Comparison of ENCODE assay signal across 8 mouse cellular contexts in the genomic region with DNA sequence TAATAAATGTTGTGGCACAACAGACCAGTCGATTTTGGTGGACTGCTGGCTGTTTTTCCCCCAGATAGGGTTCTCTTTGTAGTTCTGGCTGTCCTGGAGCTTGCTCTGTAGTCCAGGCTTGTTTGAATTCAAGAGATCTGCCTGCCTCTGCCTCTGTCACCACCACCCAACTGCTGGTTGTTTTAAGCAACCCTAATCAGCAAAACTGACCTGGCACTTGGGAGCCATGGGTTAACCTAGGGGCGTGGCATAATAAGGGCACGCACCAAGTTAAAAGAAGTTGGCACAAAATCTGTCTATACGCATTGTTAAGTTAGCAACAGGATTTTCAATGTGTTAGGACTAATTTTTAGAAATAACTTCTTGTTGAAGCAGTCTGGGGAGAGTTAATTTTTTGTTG. TPM values are rescaled to one million over a fixed set of nuclear protein-coding genes. Genes with fewer than 3 reads are reported as not detected.
DNase-seq lines count a peak whose midpoint lies in the region; ATAC-seq and TF ChIP-seq lines count a peak whose summit lies in the region.

No protein-coding gene starts in this region.

- no peak for TF ChIP-seq CTCF in spleen, adult 2 months (IDR thresholded peaks at IDR 0.05; ENCODE audit: extremely low read depth, insufficient read depth, insufficient read length, insufficient replicate concordance)
- TF ChIP-seq CTCF in stomach, postnatal 0 days (IDR thresholded peaks at IDR 0.05; ENCODE audit: low read depth), result no peak

- H3K4me2 ChIP-seq in stomach, postnatal 0 days (replicated peaks; ENCODE audit: low read depth), result peak overlapping the region; percentile 64

- H3K4me1 ChIP-seq in spleen, adult 2 months (ENCODE audit: control insufficient read depth, insufficient read depth, insufficient read length), result peaks cover 4% of the 10 kb centered on the region; the same call in 1 of the 2 replicates
- H3K4me1 ChIP-seq in stomach, postnatal 0 days (replicated peaks; ENCODE audit: control insufficient read depth, insufficient read depth), result no peaks in the 10 kb centered on the region

- no peak for ATAC-seq in CD4-positive, CD25-positive, alpha-beta regulatory T cell, adult 4 months
- no peak for ATAC-seq in stomach, postnatal 0 days (ENCODE audit: low FRiP score, low TSS enrichment)

- no peak for TF ChIP-seq EP300 in stomach, postnatal 0 days (optimal IDR thresholded peaks at IDR 0.05)

- peak; percentile 18 for DNase-seq in CD4-positive, CD25-positive, alpha-beta regulatory T cell, adult 2 months (ENCODE audit: low read depth, low spot score)
- DNase-seq in spleen, adult 2 months (ENCODE audit: low read depth in 1 of 2, low spot score in 2 of 2), result no peak
- no peak for DNase-seq in spleen, adult 12 weeks (ENCODE audit: low spot score)
- peak; percentile 53 for DNase-seq in liver
- DNase-seq in stomach, postnatal 0 days (ENCODE audit: low spot score), result no peak
- DNase-seq in adrenal gland, adult 2 months, result no peak
- DNase-seq in left cerebral cortex, postnatal 36 days (ENCODE audit: low spot score in 2 of 2), result no peak

- no peaks in the 10 kb centered on the region for H3K27me3 ChIP-seq in spleen, adult 2 months (ENCODE audit: control insufficient read depth, insufficient read depth, low read length)
- H3K27me3 ChIP-seq in stomach, postnatal 0 days (ENCODE audit: control insufficient read depth, insufficient read depth, low read length), result no peaks in the 10 kb centered on the region

- H3K27ac ChIP-seq in spleen, adult 2 months (ENCODE audit: insufficient read depth, low read length), result peak overlapping the region; percentile 76; the same call in 1 of the 2 replicates
- peak overlapping the region; percentile 92 for H3K27ac ChIP-seq in stomach, postnatal 0 days (replicated peaks)

- no peaks in the 10 kb centered on the region for H3K9me3 ChIP-seq in stomach, postnatal 0 days (ENCODE audit: control insufficient read depth, low read length)

- no peak for TF ChIP-seq POLR2A in spleen, adult 2 months (IDR thresholded peaks at IDR 0.05; ENCODE audit: low read depth, low read length)

- no peaks in the 10 kb centered on the region for H3K36me3 ChIP-seq in spleen, adult 2 months (ENCODE audit: control insufficient read depth, insufficient read depth, low read length)
- no peaks in the 10 kb centered on the region for H3K36me3 ChIP-seq in stomach, postnatal 0 days (ENCODE audit: control insufficient read depth, insufficient read depth, low read length)

- intact Hi-C loops in left cerebral cortex, postnatal 36 days (cut with DNase I), result loop anchor here (2.0 kb wide), 2 partner anchors 188 to 264 kb away; a partner anchor contains a TSS

- 74% methylated on average over 4 of the region's 4 CpGs for WGBS in spleen, adult 2 months
- WGBS in stomach, postnatal 0 days, result 67% methylated on average over 4 of the region's 4 CpGs

- H3K4me3 ChIP-seq in spleen, adult 2 months (ENCODE audit: extremely low read depth, insufficient read depth, insufficient read length), result 0 out of 2 replicates have a peak overlapping the region, but pooled peaks have one; percentile 100
- peak overlapping the region; percentile 58 for H3K4me3 ChIP-seq in stomach, postnatal 0 days (ENCODE audit: low read depth, low read length)

- peak overlapping the region; percentile 68 for H3K9ac ChIP-seq in stomach, postnatal 0 days (ENCODE audit: low read length)

RNA-seq across cellular contexts. Expression of a gene that starts 1.3 kb away (rescaled TPM):
- 10 to 100 TPM; 40.0 to 44.2 TPM for polyA plus RNA-seq in CD4-positive, CD25-positive, alpha-beta regulatory T cell, adult 4 months (2017; shearing (Covaris generic))
- polyA plus RNA-seq in spleen, adult 2 months (2012; rRNA removed), result 3.9 and 4.5 TPM in 2 replicates
- 20.9 and 21.4 TPM in 2 replicates for polyA plus RNA-seq in stomach, postnatal 0 days (2015; fragmentation: Nextera tagmentation; extraction: Ambion mirVana)
- total RNA-seq in adrenal gland, adult 2 months (2021), result 10 to 100 TPM; 54.1 to 57.3 TPM
- polyA plus RNA-seq in adrenal gland, adult 2 months (2012; rRNA removed), result 3.7 and 4.1 TPM in 2 replicates
- total RNA-seq in left cerebral cortex, postnatal 36 days (2021), result 10 to 100 TPM; 50.2 to 67.6 TPM

RNA-seq across cellular contexts. Expression of a gene that starts 52.1 kb away (rescaled TPM):
- polyA plus RNA-seq in CD4-positive, CD25-positive, alpha-beta regulatory T cell, adult 4 months (2017; shearing (Covaris generic)), result 10 to 100 TPM; 40.1 to 56.0 TPM
- 4.9 and 5.6 TPM in 2 replicates for polyA plus RNA-seq in spleen, adult 2 months (2012; rRNA removed)
- 11.8 and 12.8 TPM in 2 replicates for polyA plus RNA-seq in stomach, postnatal 0 days (2015; fragmentation: Nextera tagmentation; extraction: Ambion mirVana)
- 10 to 100 TPM; 46.8 to 67.1 TPM for total RNA-seq in adrenal gland, adult 2 months (2021)
- 2.8 and 2.9 TPM in 2 replicates for polyA plus RNA-seq in adrenal gland, adult 2 months (2012; rRNA removed)
- total RNA-seq in left cerebral cortex, postnatal 36 days (2021), result 100 to 1,000 TPM in 1 of 2 experiments, 10 to 100 TPM in 1; 89.0 to 101 TPM

Comparison
In these comparisons a context has a peak if more than half of its experiments do, and no peak if none do; other contexts are left out.
1. DNase-seq: peak in CD4-positive, CD25-positive, alpha-beta regulatory T cell, adult 2 months (single experiment) and liver (single experiment); none in spleen, adult 2 months (0 of 2), spleen, adult 12 weeks (single experiment), stomach, postnatal 0 days (single experiment), adrenal gland, adult 2 months (single experiment) and left cerebral cortex, postnatal 36 days (0 of 2).